Mouse (Mus musculus) limb, embryonic 14.5 days (tissue): ENCODE data around the gene Olfr1396. TPM values are rescaled to one million over a fixed set of nuclear protein-coding genes. Genes with fewer than 3 reads are reported as not detected.

ENCODE experiments used
- ATAC-seq: fragments of 200-750 bp; cut with Nextera tagmentation; 2 replicates; pipeline ENCODE4 v1.8.0; 2017; ENCODE audit warnings: low read depth, moderate number of reproducible peaks, moderate TSS enrichment; ENCODE audit not compliant: low FRiP score
- DNase-seq: peaks from one replicate; pipeline ENCODE4 v3.0.0-alpha.2; 2015; ENCODE audit warnings: low spot score
- H3K27ac ChIP-seq: fragments of 300-500 bp; sonication (generic); replicated peaks from 2 replicates; pipeline ENCODE4 v1.5.1; 2014; ENCODE audit warnings: low read depth, mild to moderate bottlenecking, low read length, moderate library complexity, mixed read lengths
- H3K27me3 ChIP-seq: fragments of 300-500 bp; sonication (generic); 2 replicates; pipeline ENCODE4 v1.6.1; 2014; ENCODE audit warnings: low read length, mixed read lengths; ENCODE audit not compliant: control insufficient read depth, insufficient read depth
- H3K36me3 ChIP-seq: fragments of 300-500 bp; sonication (generic); 2 replicates; pipeline ENCODE4 v1.6.1; 2014; ENCODE audit warnings: mild to moderate bottlenecking, low read length, moderate library complexity, mixed read lengths; ENCODE audit not compliant: control insufficient read depth, insufficient read depth
- H3K4me1 ChIP-seq: fragments of 300-500 bp; sonication (generic); 2 replicates; pipeline ENCODE4 v1.6.1; 2014; ENCODE audit warnings: antibody characterized with exemption, low read length, mixed read lengths; ENCODE audit not compliant: control insufficient read depth, insufficient read depth
- H3K4me2 ChIP-seq: fragments of 300-500 bp; sonication (generic); replicated peaks from 2 replicates; pipeline ENCODE4 v1.6.1; 2014; ENCODE audit warnings: low read depth, mild to moderate bottlenecking, low read length, moderate library complexity; ENCODE audit not compliant: severe bottlenecking
- H3K4me3 ChIP-seq: fragments of 300-500 bp; sonication (generic); replicated peaks from 2 replicates; pipeline ENCODE4 v1.5.1; 2014; ENCODE audit warnings: low read length
- H3K9ac ChIP-seq: fragments of 300-500 bp; sonication (generic); 2 replicates; pipeline ENCODE4 v1.6.1; 2014; ENCODE audit warnings: mild to moderate bottlenecking, low read depth, low read length, moderate library complexity; ENCODE audit not compliant: severe bottlenecking
- H3K9me3 ChIP-seq: fragments of 300-500 bp; sonication (generic); 2 replicates; pipeline ENCODE4 v1.6.1; 2016; ENCODE audit warnings: low read length; ENCODE audit not compliant: control insufficient read depth
- POLR2A ChIP-seq: fragments of 200-500 bp; IDR thresholded peaks from 2 replicates; pipeline ENCODE4 v1.8.0; 2012; ENCODE audit warnings: inconsistent platforms, mild to moderate bottlenecking, moderate library complexity, borderline replicate concordance; ENCODE audit not compliant: insufficient read depth, insufficient read length; ENCODE audit errors: extremely low read depth
- WGBS: fragments of 180-500 bp; shearing (Covaris S2); extraction: QIAGEN DNeasy Blood & Tissue Kit; methylation state at CpG from one replicate; pipeline ENCODE4 v1.1.7; 2014; 5-methylcytosine and 5-hydroxymethylcytosine counted together
- polyA plus RNA-seq, 2 experiments: library from polyadenylated mRNA; depleted of rRNA in 1 of 2; stranded (reverse) in 1 of 2; unstranded in 1 of 2; fragments of >200 nt; fragmentation: Nextera tagmentation in 1 of 2; extraction: Ambion mirVana in 1 of 2; gene quantifications; 2 replicates each; pipeline versions ENCODE4 v1.2.1 to v1.2.3; 2012 to 2014

Olfr1396 gene
- polyA plus RNA-seq, 2 experiments, result 0.10 to 0.11 TPM

GRCm38 (mm10) chr11:49084385-49084784, 30.3 kb downstream of the Olfr1396 start:
- Histone ChIP-seq H3K9me3 (no peaks in the 10 kb centered on the region), H3K4me1 (no peaks in the 10 kb centered on the region), H3K4me2 (no peak overlapping the region), H3K27ac (no peak overlapping the region), H3K36me3 (no peaks in the 10 kb centered on the region), H3K4me3 (no peak overlapping the region), H3K9ac (no peak overlapping the region), H3K27me3 (no peaks in the 10 kb centered on the region)
- WGBS, result 82% methylated on average over 1 of the region's 1 CpGs
- no peak for TF ChIP-seq POLR2A
- ATAC-seq (no peak), DNase-seq (no peak)

DNA sequence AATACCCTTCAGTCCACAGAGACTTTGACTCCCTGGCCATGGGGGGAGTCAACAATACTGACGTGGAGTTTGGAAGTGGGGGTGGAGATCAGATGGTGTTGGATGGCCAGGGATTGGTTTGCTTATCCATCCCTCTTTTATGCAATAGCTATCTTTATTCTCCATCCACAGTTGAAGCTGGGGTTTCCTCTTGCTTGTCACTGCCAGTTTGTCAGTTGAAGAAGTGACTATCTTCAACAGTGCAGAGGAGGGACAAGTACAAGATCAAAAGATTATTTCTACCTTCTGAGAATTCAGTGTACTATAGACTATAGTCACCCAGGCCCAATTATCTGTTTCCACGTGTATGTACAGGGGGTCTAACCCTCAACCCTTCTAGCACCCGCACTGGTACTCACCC, 30.9 kb downstream of the Olfr1396 start:
- Histone ChIP-seq H3K9ac (no peak overlapping the region), H3K9me3 (no peaks in the 10 kb centered on the region), H3K4me1 (no peaks in the 10 kb centered on the region), H3K4me2 (no peak overlapping the region), H3K27me3 (no peaks in the 10 kb centered on the region), H3K4me3 (no peak overlapping the region), H3K27ac (no peak overlapping the region), H3K36me3 (no peaks in the 10 kb centered on the region)
- ATAC-seq (no peak), DNase-seq (no peak)
- no peak for TF ChIP-seq POLR2A
- 78% methylated on average over 3 of the region's 3 CpGs for WGBS

GRCm38 (mm10) chr11:49083146-49083545, 31.5 kb downstream of the Olfr1396 start:
- ATAC-seq (no peak), DNase-seq (no peak)
- Histone ChIP-seq H3K4me1 (no peaks in the 10 kb centered on the region), H3K27me3 (no peaks in the 10 kb centered on the region), H3K9me3 (no peaks in the 10 kb centered on the region), H3K4me3 (no peak overlapping the region), H3K36me3 (no peaks in the 10 kb centered on the region), H3K4me2 (no peak overlapping the region), H3K9ac (no peak overlapping the region), H3K27ac (no peak overlapping the region)
- WGBS, result 91% methylated on average over 1 of the region's 1 CpGs
- TF ChIP-seq POLR2A, result no peak

GRCm38 (mm10) chr11:49081886-49082285, 32.8 kb downstream of the Olfr1396 start:
- Histone ChIP-seq H3K27ac (no peak overlapping the region), H3K36me3 (no peaks in the 10 kb centered on the region)
- no peak for ATAC-seq

GRCm38 (mm10) chr11:49081356-49081755, 33.3 kb downstream of the Olfr1396 start:
- H3K36me3 ChIP-seq, result no peaks in the 10 kb centered on the region
- WGBS, result 84% methylated on average over 4 of the region's 4 CpGs
- no peak for DNase-seq

More at GRCm38 (mm10) chr11:49081886-49082285, 32.8 kb downstream of the Olfr1396 start:
- Histone ChIP-seq H3K9me3 (no peaks in the 10 kb centered on the region), H3K27me3 (no peaks in the 10 kb centered on the region), H3K4me1 (no peaks in the 10 kb centered on the region), H3K9ac (no peak overlapping the region), H3K4me2 (no peak overlapping the region), H3K4me3 (no peak overlapping the region)
- DNase-seq, result no peak
- no peak for TF ChIP-seq POLR2A
- 77% methylated on average over 3 of the region's 3 CpGs for WGBS

GRCm38 (mm10) chr11:49080636-49081035, 34.0 kb downstream of the Olfr1396 start:
- no peak overlapping the region for H3K9ac ChIP-seq
- TF ChIP-seq POLR2A, result no peak
- ATAC-seq, result no peak
- no peak overlapping the region for H3K4me2 ChIP-seq
- H3K4me1 ChIP-seq, result no peaks in the 10 kb centered on the region
- WGBS, result 76% methylated on average over 1 of the region's 1 CpGs
- no peak overlapping the region for H3K27ac ChIP-seq
- H3K27me3 ChIP-seq, result no peaks in the 10 kb centered on the region
- H3K36me3 ChIP-seq, result no peaks in the 10 kb centered on the region
- no peak for DNase-seq
- H3K4me3 ChIP-seq, result no peak overlapping the region
- no peaks in the 10 kb centered on the region for H3K9me3 ChIP-seq

More at GRCm38 (mm10) chr11:49081356-49081755, 33.3 kb downstream of the Olfr1396 start:
- no peaks in the 10 kb centered on the region for H3K27me3 ChIP-seq
- no peak overlapping the region for H3K4me3 ChIP-seq
- no peak for ATAC-seq
- no peak overlapping the region for H3K9ac ChIP-seq
- H3K4me2 ChIP-seq, result no peak overlapping the region
- no peaks in the 10 kb centered on the region for H3K9me3 ChIP-seq
- no peak for TF ChIP-seq POLR2A
- H3K4me1 ChIP-seq, result no peaks in the 10 kb centered on the region
- H3K27ac ChIP-seq, result no peak overlapping the region
